Mouse (Mus musculus): ENCODE measurements at regions not wholly inside any gene's neighbourhood (a gene's known extent, or its start where the extent isn't known, plus 50 kb on each side); places are given as distances from the start of the nearest gene placed in this dataset.

DNA sequence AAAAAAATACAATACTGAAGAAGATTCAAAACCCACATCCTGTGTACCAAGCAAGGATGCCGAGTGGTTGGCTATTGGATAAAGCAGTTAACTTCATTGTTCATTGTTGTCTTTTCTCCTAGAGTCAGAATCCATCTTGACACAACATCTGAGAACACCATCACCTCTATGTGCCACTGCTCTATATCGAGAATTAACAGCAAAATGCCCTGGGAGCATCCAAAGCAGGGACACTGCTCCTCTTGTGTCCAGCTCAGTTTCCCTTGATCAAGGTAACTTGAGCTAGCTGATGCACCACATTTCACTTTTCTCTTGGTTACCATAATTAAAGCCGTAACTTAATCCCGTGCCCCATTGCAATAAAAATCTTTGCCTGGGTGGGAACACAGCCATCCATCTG is 826.6 kb downstream of the Galc start:
- H3K4me1 ChIP-seq (replicated peaks; ENCODE audit: control insufficient read depth, insufficient read depth, low read length) = no peaks in the 10 kb centered on the region
- H3K9me3 ChIP-seq (ENCODE audit: control insufficient read depth) = no peaks in the 10 kb centered on the region
- no peak overlapping the region for H3K27ac ChIP-seq (ENCODE audit: low read depth, low read length)
- ATAC-seq = no peak
- WGBS = 82% methylated on average over 4 of the region's 4 CpGs
- H3K4me2 ChIP-seq (replicated peaks; ENCODE audit: low read depth) = no peak overlapping the region
- no peak overlapping the region for H3K9ac ChIP-seq (ENCODE audit: low read depth, low read length)
- no peaks in the 10 kb centered on the region for H3K27me3 ChIP-seq (replicated peaks; ENCODE audit: control insufficient read depth, insufficient read depth, low read length)
- no peaks in the 10 kb centered on the region for H3K36me3 ChIP-seq (ENCODE audit: control insufficient read depth, insufficient read depth)
- TF ChIP-seq CTCF (IDR thresholded peaks at IDR 0.05; ENCODE audit: low read depth) = no peak
- no peak overlapping the region for H3K4me3 ChIP-seq (ENCODE audit: low read depth, low read length)

DNA sequence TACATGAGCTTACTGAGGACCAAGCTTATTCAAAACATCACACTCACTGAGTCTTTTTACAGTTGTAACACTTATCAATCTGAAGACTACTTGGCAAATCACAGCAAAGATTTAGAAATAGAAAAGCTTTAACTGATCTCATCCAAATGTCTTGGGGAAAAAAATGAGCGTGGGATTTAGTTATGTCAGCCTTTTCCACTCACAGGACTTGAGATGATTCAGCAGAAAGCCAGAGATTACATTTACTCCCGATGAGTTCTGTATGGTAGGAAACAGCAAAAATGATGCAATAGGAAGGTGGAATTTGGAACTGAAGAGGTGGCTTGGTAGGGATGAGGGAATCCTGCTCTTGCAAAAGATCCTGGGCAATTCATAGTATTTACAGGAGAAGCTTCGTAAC is 831.0 kb downstream of the Galc start:
- 83% methylated on average over 3 of the region's 3 CpGs for WGBS
- ATAC-seq = no peak
- no peaks in the 10 kb centered on the region for H3K27me3 ChIP-seq (replicated peaks; ENCODE audit: control insufficient read depth, insufficient read depth, low read length)

DNA sequence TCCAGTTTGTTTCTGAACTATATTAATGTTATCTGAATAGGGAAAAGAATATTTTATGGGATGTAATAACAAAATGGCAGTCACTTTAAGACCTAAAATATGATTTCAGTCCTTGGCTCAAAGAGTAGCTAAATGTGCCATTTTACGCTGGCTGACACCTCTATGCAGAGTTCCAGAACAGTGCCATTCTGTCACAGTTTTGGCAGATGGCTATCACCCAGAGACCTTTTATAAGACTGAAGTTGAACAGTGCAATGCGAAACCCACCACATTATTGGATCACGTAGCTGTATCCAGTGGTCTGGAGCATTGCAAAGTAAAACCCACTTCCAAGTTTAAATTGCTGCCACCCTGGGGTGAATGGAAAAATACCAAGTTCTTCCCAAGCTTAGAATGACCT is 834.5 kb downstream of the Galc start:
- Histone ChIP-seq H3K4me1 (replicated peaks; ENCODE audit: control insufficient read depth, insufficient read depth, low read length) (no peaks in the 10 kb centered on the region), H3K36me3 (ENCODE audit: control insufficient read depth, insufficient read depth) (no peaks in the 10 kb centered on the region), H3K27ac (ENCODE audit: low read depth, low read length) (no peak overlapping the region), H3K9ac (ENCODE audit: low read depth, low read length) (no peak overlapping the region), H3K4me3 (ENCODE audit: low read depth, low read length) (no peak overlapping the region), H3K27me3 (replicated peaks; ENCODE audit: control insufficient read depth, insufficient read depth, low read length) (no peaks in the 10 kb centered on the region), H3K9me3 (ENCODE audit: control insufficient read depth) (no peaks in the 10 kb centered on the region), H3K4me2 (replicated peaks; ENCODE audit: low read depth) (no peak overlapping the region)
- ATAC-seq = no peak
- 89% methylated on average over 3 of the region's 3 CpGs for WGBS
- TF ChIP-seq CTCF (IDR thresholded peaks at IDR 0.05; ENCODE audit: low read depth) = no peak

More for the DNA sequence above, 831.0 kb downstream of the Galc start:
- no peak overlapping the region for H3K27ac ChIP-seq (ENCODE audit: low read depth, low read length)
- no peaks in the 10 kb centered on the region for H3K4me1 ChIP-seq (replicated peaks; ENCODE audit: control insufficient read depth, insufficient read depth, low read length)
- no peaks in the 10 kb centered on the region for H3K36me3 ChIP-seq (ENCODE audit: control insufficient read depth, insufficient read depth)
- H3K9me3 ChIP-seq (ENCODE audit: control insufficient read depth) = no peaks in the 10 kb centered on the region
- H3K4me2 ChIP-seq (replicated peaks; ENCODE audit: low read depth) = no peak overlapping the region
- H3K9ac ChIP-seq (ENCODE audit: low read depth, low read length) = no peak overlapping the region
- H3K4me3 ChIP-seq (ENCODE audit: low read depth, low read length) = no peak overlapping the region
- no peak for TF ChIP-seq CTCF (IDR thresholded peaks at IDR 0.05; ENCODE audit: low read depth)

DNA sequence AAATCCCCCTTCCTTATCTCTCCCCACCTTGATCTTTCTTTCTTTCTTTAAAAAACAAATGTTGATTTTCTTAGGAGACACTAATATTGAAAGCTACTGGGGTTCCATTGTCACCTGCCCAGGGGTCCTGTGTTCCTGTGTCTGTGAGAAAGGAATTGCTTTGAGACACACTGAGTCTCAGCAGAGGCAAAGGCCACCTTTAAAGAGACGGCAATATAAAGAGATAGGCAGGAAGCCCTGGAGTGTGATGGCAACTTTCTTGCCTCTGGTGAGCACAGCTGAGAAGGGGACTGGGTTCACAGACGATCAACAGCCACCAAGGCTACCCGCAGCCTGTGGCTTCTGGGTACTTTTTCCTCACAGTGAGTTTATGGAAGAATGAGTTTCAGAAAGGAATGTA is 855.8 kb downstream of the Galc start:
- Histone ChIP-seq H3K36me3 (ENCODE audit: control insufficient read depth, insufficient read depth) (no peaks in the 10 kb centered on the region), H3K27ac (ENCODE audit: low read depth, low read length) (no peak overlapping the region), H3K9me3 (ENCODE audit: control insufficient read depth) (no peaks in the 10 kb centered on the region), H3K27me3 (replicated peaks; ENCODE audit: control insufficient read depth, insufficient read depth, low read length) (no peaks in the 10 kb centered on the region), H3K9ac (ENCODE audit: low read depth, low read length) (no peak overlapping the region), H3K4me3 (ENCODE audit: low read depth, low read length) (no peak overlapping the region), H3K4me1 (replicated peaks; ENCODE audit: control insufficient read depth, insufficient read depth, low read length) (no peaks in the 10 kb centered on the region), H3K4me2 (replicated peaks; ENCODE audit: low read depth) (no peak overlapping the region)
- no peak for TF ChIP-seq CTCF (IDR thresholded peaks at IDR 0.05; ENCODE audit: low read depth)
- no peak for ATAC-seq
- WGBS = 24% methylated on average over 3 of the region's 3 CpGs

DNA sequence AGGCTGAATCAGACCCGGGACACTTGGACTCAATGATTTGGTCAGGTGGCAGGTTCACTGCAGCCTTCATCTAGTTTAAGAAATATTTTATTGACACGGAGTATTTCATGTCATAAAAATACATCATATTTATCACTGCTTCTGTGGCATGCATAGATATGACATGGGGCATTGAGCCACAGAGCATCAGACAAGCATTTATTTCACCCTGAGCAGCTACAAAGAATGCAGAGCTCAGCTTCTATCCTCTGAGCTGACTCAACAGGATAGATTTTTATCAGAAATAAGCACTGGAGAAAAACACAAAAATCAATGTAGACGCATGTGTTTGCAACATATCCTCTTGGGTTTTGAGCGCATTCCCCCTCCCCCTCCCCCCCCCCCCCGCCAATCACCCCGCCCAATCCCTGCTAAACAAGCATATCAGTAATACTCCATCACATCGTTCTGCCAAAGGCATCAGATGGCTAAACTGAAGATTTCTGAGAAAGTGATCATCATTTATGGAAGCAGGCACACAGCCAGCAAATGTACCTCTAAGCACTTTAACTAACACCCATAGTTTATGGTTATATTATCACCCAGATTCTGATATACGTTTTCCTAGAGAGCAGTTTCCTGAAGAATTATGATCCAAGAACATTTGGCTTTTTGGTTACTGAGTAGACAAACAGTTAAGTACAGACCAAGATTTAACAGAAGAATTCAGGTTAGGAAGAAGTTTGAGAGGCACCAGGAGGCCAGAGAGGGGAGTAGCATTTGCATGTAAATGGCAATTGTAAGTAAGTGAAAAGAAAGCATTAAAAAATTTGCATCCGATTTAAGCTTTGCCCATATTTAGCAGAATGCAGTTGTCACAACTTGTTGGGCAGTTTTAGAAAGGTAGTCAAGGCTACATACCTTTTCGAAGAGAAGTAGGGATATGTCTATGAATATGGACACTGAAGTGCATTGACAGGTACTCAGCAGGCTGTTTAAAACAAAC is 856.6 kb downstream of the Galc start:
- TF ChIP-seq CTCF (IDR thresholded peaks at IDR 0.05; ENCODE audit: low read depth) = no peak

DNA sequence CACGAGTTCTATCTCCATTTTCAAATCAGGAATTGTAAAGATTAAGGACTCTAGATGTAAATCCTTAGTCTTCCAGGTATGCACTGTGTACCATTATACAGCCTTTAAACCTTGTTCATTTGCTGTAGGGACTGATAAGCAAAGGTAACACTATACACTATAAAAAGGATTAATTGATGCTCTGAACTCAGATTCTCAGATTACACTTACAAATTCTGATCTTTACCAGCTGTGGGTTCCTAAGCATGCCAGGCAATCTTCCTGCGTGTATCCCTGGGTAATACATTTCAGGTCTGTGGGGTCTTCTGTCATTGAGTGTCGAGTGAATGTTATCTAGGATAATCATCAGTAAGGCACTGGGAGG is 860.7 kb downstream of the Galc start:
- no peak overlapping the region for H3K27ac ChIP-seq (ENCODE audit: low read depth, low read length)
- no peaks in the 10 kb centered on the region for H3K27me3 ChIP-seq (replicated peaks; ENCODE audit: control insufficient read depth, insufficient read depth, low read length)
- ATAC-seq = no peak
- no peak overlapping the region for H3K4me2 ChIP-seq (replicated peaks; ENCODE audit: low read depth)
- no peaks in the 10 kb centered on the region for H3K9me3 ChIP-seq (ENCODE audit: control insufficient read depth)
- 31% methylated on average over 3 of the region's 3 CpGs for WGBS
- H3K9ac ChIP-seq (ENCODE audit: low read depth, low read length) = no peak overlapping the region
- H3K4me3 ChIP-seq (ENCODE audit: low read depth, low read length) = no peak overlapping the region
- H3K36me3 ChIP-seq (ENCODE audit: control insufficient read depth, insufficient read depth) = no peaks in the 10 kb centered on the region
- no peak for TF ChIP-seq CTCF (IDR thresholded peaks at IDR 0.05; ENCODE audit: low read depth)
- no peaks in the 10 kb centered on the region for H3K4me1 ChIP-seq (replicated peaks; ENCODE audit: control insufficient read depth, insufficient read depth, low read length)

More for the DNA sequence above, 856.6 kb downstream of the Galc start:
- no peak overlapping the region for H3K27ac ChIP-seq (ENCODE audit: low read depth, low read length)
- H3K4me3 ChIP-seq (ENCODE audit: low read depth, low read length) = no peak overlapping the region
- H3K9ac ChIP-seq (ENCODE audit: low read depth, low read length) = no peak overlapping the region
- no peaks in the 10 kb centered on the region for H3K4me1 ChIP-seq (replicated peaks; ENCODE audit: control insufficient read depth, insufficient read depth, low read length)
- 22% methylated on average over 9 of the region's 10 CpGs for WGBS
- no peak overlapping the region for H3K4me2 ChIP-seq (replicated peaks; ENCODE audit: low read depth)
- no peaks in the 10 kb centered on the region for H3K27me3 ChIP-seq (replicated peaks; ENCODE audit: control insufficient read depth, insufficient read depth, low read length)
- H3K36me3 ChIP-seq (ENCODE audit: control insufficient read depth, insufficient read depth) = no peaks in the 10 kb centered on the region
- no peaks in the 10 kb centered on the region for H3K9me3 ChIP-seq (ENCODE audit: control insufficient read depth)
- ATAC-seq = no peak
